ENCODE assay signal across 9 mouse cellular contexts in genomic region chr13:12210023-12210762, GRCm38 (mm10). TPM values are rescaled to one million over a fixed set of nuclear protein-coding genes. Genes with fewer than 3 reads are reported as not detected.
DNase-seq lines count a peak whose midpoint lies in the region; ATAC-seq and TF ChIP-seq lines count a peak whose summit lies in the region.
"Had no signal": no experiment of that assay in that cellular context is flagged by ENCODE, and none has a peak within 500 bp of the region (broad histone marks: within the 10 kb centered on the region; RNA-seq: fewer than 3 reads in every experiment).

No protein-coding gene starts in this region.

- H3K9ac ChIP-seq in ES-E14 (ENCODE audit: insufficient read depth, low read depth, low read length, poor library complexity, severe bottlenecking): no peak overlapping the region
- H3K9ac ChIP-seq in kidney, postnatal 0 days (ENCODE audit: low read depth, low read length): no peak overlapping the region

- no peak overlapping the region for H3K27ac ChIP-seq in ES-E14 (ENCODE audit: insufficient read depth, low read depth, low read length, poor library complexity, severe bottlenecking)
- H3K27ac ChIP-seq in heart, embryonic 10.5 days: no peak overlapping the region
- no peak overlapping the region for H3K27ac ChIP-seq in kidney, postnatal 0 days
- H3K27ac ChIP-seq: macrophage had no signal

- DNase-seq in cerebellum, adult 18-20 months: peak; percentile 18 to 42
- no peak for DNase-seq in cerebellum, adult 8-10 months
- DNase-seq in ES-E14 (ENCODE audit: low read depth, low spot score): peak; percentile 52
- peak; percentile 54 for DNase-seq in embryo, embryonic 11 days
- peak; percentile 78 for DNase-seq in heart, embryonic 10.5 days (ENCODE audit: low spot score)
- DNase-seq in kidney, postnatal 0 days (ENCODE audit: low spot score): peak; percentile 67
- peak; percentile 63 for DNase-seq in lung, postnatal 14 days
- DNase-seq in skeletal muscle tissue, adult 2 months (ENCODE audit: low read depth, low spot score): peak; percentile 63

- ATAC-seq in kidney, postnatal 0 days (replicated peaks; ENCODE audit: low FRiP score, low read depth): no peak

- H3K27me3 ChIP-seq in heart, embryonic 10.5 days (ENCODE audit: insufficient read depth, poor library complexity, severe bottlenecking): no peaks in the 10 kb centered on the region
- no peaks in the 10 kb centered on the region for H3K27me3 ChIP-seq in kidney, postnatal 0 days (ENCODE audit: insufficient read depth, low read length)

- no peak overlapping the region for H3K4me3 ChIP-seq in ES-E14 (ENCODE audit: insufficient read depth in 1 of 2, low read depth in 1 of 2, low read length in 2 of 2, poor library complexity in 1 of 2, severe bottlenecking in 1 of 2)
- no peak overlapping the region for H3K4me3 ChIP-seq in heart, embryonic 10.5 days
- H3K4me3 ChIP-seq in kidney, postnatal 0 days (replicated peaks; ENCODE audit: low read depth, low read length): no peak overlapping the region

- no peaks in the 10 kb centered on the region for H3K4me1 ChIP-seq in ES-E14 (ENCODE audit: control insufficient read depth in 2 of 2, insufficient read depth in 2 of 2, low read length in 2 of 2, poor library complexity in 1 of 2)
- peaks cover 13% of the 10 kb centered on the region for H3K4me1 ChIP-seq in heart, embryonic 10.5 days
- no peaks in the 10 kb centered on the region for H3K4me1 ChIP-seq in kidney, postnatal 0 days (replicated peaks; ENCODE audit: insufficient read depth, low read length)

- H3K9me3 ChIP-seq in ES-E14 (ENCODE audit: control insufficient read depth, insufficient read depth, low read depth, low read length): no peaks in the 10 kb centered on the region
- H3K9me3 ChIP-seq in heart, embryonic 10.5 days: no peaks in the 10 kb centered on the region
- H3K9me3 ChIP-seq in kidney, postnatal 0 days (replicated peaks; ENCODE audit: low read length): no peaks in the 10 kb centered on the region

- WGBS in heart, embryonic 10.5 days: 68% methylated on average over 10 of the region's 10 CpGs
- WGBS in kidney, postnatal 0 days: 81% methylated on average over 10 of the region's 10 CpGs

- no peak overlapping the region for H3K4me2 ChIP-seq in kidney, postnatal 0 days (ENCODE audit: low read length)

- peaks cover 9% of the 10 kb centered on the region; the same call in 1 of the 2 replicates for H3K36me3 ChIP-seq in ES-E14 (ENCODE audit: control insufficient read depth, insufficient read depth, low read length, poor library complexity, severe bottlenecking)
- H3K36me3 ChIP-seq in heart, embryonic 10.5 days: peaks cover 56% of the 10 kb centered on the region
- H3K36me3 ChIP-seq in kidney, postnatal 0 days (ENCODE audit: insufficient read depth, low read length): peaks cover 12% of the 10 kb centered on the region; the same call in 1 of the 2 replicates

- TF ChIP-seq CTCF in kidney, postnatal 0 days (IDR thresholded peaks at IDR 0.05; ENCODE audit: low read depth): peak; percentile 95

- in situ Hi-C loops in ES-E14 (cut with MboI; ENCODE audit: low sequenced_read_pairs in 2 of 2, unreplicated experiment in 2 of 2): no loop called here

TF ChIP-seq in ES-E14, 5 proteins besides CTCF, POLR2A, EP300 and RAD21:
- TF ChIP-seq MAFK (IDR thresholded peaks at IDR 0.05; ENCODE audit: insufficient read depth, low read depth, low read length) (no peak), ZNF384 (IDR thresholded peaks at IDR 0.05; ENCODE audit: low read depth, low read length) (peak; percentile 100), ZC3H11A (IDR thresholded peaks at IDR 0.05; ENCODE audit: borderline replicate concordance, low read depth, low read length) (peak; percentile 79; the same call in 1 of the 2 replicates)

RNA-seq across cellular contexts. Expression of gene Mtr, which starts 47.7 kb away (rescaled TPM):
- 25.2 and 25.4 TPM in 2 replicates for total RNA-seq in ES-E14 (2012; rRNA removed)
- polyA plus RNA-seq in heart, embryonic 10.5 days (2016; fragmentation: Nextera tagmentation; extraction: Ambion mirVana): 16.5 and 20.9 TPM in 2 replicates
- 8.7 and 9.2 TPM in 2 replicates for polyA plus RNA-seq in kidney, postnatal 0 days (2015; fragmentation: Nextera tagmentation; extraction: Ambion mirVana)
